Mouse (Mus musculus) gastrocnemius, postnatal 36 days (tissue): ENCODE data around the gene Psmg3. TPM values are rescaled to one million over a fixed set of nuclear protein-coding genes. Genes with fewer than 3 reads are reported as not detected.

Experiments
- DNase-seq, 2 experiments: peaks; one replicate each; pipeline ENCODE4 v3.0.0; 2022
- intact Hi-C: fragments of 180-260 bp; cut with DNase I; formaldehyde crosslinking; loops from one replicate; pipeline ENCODE4 v1.15.1; 2025
- total RNA-seq, 2 experiments: library from RNA; stranded (reverse); gene quantifications; 2 replicates each; pipeline ENCODE4 v1.2.3; 2021

Gene Psmg3
- total RNA-seq, 2 experiments from 2014 or later: 6.7 to 8.7 TPM

DNA sequence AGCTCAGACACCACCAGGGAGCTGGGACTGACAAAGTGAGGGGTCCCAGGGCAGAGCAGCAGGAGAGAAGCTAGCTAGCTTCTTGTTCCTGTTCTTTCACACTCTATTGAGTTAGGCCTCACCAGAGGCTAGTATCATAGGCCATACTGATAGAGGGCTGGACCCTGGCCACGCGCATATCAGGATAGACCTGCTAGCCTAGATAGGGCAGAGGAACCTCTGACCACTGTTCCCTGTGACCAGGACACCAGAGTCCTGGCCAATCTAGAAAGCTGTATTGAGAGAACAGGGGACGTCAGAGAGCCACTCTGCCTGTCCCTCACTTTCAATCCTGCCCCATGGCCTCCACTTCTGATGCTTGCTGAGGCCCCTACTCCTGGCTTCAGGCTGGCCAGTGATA is 8.6 kb downstream of the Psmg3 start:
- intact Hi-C loops: loop anchor here (5.0 kb wide), 1 partner anchor 36 kb away; no protein-coding TSS in a partner anchor
- DNase-seq: no peak

DNA sequence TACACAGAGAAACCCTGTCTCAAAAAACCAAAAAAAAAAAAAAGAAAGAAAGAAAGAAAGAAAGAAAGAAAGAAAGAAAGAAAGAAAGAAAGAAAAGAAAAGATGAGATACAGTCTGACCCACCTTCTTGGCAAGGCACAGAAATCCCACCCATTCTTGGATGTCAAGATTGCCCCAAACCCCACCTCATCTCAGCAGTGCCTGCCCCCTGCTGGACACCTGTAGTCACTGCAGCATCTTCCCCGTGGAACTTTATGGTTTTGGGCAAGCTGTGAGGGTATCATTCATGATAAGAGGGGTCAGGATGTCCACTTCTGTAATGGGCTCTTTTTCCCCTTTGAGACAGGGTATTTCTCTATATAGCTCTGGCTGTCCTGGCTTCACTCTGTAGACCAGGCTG is 9.4 kb downstream of the Psmg3 start:
- no peak for DNase-seq
- intact Hi-C loops: loop anchor here (5.0 kb wide), 1 partner anchor 35 kb away; no protein-coding TSS in a partner anchor

DNA sequence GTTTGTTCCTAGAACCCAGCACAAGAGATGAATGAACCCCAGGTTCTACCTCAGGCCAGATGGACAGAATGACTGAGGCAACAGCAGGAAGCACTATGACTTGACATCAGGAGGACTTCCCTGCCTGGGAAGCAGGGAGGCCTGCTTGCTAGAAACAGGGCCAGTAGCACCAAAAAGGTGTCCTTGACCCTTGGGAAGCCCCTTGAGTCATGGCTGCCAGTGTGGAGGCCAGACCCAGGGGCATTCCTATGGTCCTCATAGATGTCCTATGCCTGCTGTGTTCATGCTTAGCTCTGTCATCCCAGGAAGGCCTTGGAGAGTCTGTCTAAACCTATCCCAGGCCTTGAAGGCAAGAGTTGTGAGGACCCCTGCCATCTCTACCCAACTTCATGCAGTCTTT is 10.2 kb downstream of the Psmg3 start:
- no peak for DNase-seq
- intact Hi-C loops: loop anchor here (5.0 kb wide), 1 partner anchor 34 kb away; no protein-coding TSS in a partner anchor

- DNase-seq: no peak
- intact Hi-C loops: loop anchor here (5.0 kb wide), 1 partner anchor 34 kb away; no protein-coding TSS in a partner anchor
Observed at GRCm38 (mm10) chr5:139815964-139816363, 10.7 kb downstream of the Psmg3 start.

- intact Hi-C loops: no loop called here
- no peak for DNase-seq
Observed at GRCm38 (mm10) chr5:139813963-139814381, 12.7 kb downstream of the Psmg3 start.

DNA sequence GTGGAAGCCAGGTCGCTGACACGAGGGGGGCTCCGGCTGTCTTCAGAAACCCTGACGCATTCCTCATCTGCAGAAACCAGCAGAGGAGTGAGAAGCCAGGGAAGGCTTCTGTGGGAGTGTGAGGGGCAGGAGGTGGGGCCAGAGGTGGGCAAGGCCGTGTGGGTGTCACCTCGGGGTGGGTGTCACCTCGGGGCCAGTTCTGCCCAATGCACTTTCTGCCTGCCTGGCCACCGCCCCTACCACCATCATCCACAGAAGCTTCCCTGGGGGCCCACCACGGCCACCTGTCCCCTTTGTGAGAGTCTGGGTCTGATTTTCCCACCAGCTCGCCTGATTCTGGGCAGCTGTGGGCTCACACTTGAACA is 13.6 kb downstream of the Psmg3 start:
- no peak for DNase-seq
- intact Hi-C loops: no loop called here

DNA sequence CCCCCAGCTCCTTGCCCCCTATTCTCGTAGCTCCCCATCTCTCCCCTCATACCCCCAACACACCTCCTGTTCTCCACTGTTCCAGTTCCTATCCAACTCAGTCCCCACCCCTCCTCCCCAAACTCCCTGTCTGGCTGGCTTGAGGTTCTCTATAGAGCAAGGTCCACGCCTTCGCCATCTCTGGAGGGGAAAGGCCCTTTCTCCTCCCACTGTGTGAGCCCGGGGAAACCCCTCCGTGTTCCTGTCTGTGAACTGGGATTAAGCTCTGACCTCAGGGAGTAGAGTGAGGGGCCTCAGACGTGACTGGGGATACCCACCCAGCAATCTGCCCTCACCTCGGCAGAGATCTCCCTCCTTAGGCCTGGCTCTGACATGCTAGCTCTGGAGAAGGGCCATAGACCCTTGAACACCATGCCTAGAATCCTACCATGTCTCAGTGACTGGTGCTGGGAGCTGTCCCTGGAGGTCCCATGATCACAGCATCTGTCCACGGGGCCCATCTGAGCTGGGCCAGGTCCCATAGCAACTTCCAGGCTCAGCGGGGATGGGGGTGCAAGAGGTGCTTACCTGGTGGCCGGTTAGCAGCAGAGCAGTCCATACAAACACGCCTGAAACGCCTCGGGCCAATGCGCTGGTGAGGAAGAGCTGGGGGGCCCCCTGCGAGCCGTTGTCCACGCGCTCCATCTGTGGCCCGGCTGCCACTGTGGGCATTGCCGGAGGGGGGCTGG is 14.1 kb downstream of the Psmg3 start:
- intact Hi-C loops: no loop called here

DNA sequence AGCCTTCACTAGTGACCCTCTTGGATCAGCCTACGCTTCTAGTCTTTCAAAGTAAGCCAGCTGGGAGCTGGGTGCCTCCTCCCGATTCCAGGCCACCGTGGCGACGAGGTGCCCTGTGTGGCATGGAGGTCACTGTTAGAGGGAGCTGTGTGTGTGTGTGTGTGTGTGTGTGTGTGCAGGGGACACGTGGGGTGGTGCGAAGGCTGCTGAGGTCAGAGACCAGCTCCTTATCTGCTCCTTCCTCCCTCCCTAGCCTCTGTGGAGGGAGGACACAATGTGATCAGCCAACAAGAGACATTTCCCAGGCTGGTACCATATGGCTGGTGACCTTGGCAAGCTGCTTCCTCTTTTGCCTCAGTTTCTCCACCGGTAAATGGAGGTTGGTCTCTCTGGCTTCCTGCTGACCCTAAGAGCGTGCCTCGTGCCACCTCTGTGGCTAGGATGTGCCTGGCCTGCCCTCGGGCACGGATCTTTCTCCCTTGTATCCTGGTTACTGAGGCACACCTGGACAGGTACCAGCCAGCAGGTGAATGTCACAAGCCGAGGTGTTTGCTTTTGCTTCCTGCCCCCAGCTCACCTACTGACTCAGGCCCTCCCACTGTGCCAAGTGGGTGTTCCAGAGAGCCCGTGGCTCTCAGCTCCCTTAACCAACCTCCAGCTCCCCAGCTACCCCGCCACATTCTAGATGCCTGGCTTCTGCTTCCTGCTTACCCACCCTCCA is 14.8 kb downstream of the Psmg3 start:
- intact Hi-C loops: no loop called here
- no peak for DNase-seq

More for the DNA sequence above, 14.1 kb downstream of the Psmg3 start:
- no peak for DNase-seq

DNA sequence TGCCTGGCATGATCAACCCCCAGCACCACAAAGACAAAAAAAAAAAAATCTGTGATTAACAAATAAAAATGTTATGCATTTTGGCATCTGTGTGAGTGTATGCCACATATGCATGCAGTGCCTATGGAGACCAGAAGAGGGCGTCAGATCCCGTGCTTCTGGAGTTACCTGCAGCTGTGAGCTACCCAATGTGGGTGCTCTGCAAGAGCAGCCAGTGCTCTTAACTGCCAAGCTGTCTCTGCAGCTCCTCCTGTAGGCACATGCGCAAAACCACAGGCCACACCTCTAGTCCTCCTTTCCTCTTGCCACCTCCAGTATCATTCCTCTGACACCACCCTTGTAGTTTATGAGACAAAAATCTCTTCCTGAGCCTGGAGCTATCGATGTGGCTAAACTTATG is 17.3 kb downstream of the Psmg3 start:
- intact Hi-C loops: no loop called here
- no peak for DNase-seq

DNA sequence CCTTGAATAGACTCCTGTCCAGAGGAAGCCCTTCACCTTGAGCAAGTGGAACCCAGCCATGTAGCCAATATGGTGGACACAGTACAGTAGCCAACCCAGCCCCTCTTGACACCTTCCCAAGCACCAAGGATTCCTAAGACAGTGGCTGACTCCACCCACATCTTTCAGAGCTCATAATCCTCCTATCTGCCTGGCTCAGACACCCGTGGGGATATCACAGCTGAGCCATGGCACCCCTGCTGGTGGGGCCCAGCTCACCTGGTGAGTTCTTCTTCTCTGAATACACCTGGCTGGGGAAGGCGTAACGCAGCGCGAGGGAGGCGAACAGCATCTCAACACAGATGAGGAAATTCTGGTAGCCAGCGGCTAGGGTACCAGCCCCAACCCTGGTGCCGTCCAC is 20.8 kb downstream of the Psmg3 start:
- no peak for DNase-seq
- intact Hi-C loops: no loop called here

DNA sequence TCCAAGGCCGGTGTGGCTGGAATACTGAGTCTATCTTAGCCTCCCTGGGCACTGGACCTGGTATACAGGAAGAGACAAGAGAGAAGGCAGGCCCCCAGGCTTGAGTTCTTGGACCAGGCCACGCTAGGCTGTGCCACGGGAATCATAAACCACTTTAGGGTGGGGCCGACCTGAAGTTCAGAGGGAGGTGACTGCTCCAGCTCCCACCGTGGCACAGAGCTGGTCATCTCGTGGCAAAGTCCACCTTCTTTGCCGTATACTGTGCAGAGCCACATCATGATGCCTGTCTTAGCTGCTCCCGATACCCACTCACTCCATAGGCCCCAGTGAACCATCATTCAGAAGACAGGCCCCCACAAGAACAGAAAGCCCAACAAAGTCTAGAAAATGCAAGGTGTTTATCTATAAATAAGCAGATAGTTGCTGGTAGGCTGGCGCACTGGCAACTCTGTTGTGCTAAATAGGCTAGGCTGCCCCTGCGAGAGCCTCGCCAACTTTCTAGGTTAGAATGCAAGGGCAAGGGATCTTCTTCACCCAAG is 22.0 kb downstream of the Psmg3 start:
- intact Hi-C loops: no loop called here
- DNase-seq: no peak

DNA sequence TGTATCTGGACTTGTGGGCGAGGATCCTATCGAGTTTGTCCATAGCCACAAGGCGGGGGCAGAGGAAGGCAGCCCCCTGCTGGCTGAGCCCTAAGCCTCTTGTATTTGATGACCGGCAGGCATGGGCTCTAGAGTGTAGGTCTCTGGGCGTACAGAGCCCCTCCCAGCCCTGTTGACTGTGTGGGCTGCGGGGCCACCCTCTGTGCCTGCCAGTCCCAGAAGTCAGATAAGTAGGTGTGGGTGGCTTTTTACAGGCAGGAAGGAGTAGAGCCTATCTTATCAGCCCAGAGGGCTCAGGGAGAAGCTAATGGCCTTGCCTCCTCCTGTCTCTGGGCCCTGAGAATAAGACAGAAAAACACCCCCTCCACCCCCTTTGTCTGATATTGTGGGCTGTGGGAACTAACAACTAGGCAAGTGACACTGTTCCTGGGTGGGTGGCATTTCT is 22.6 kb downstream of the Psmg3 start:
- intact Hi-C loops: no loop called here
- DNase-seq: no peak

GRCm38 (mm10) chr5:139803601-139804102 is 23.0 kb downstream of the Psmg3 start:
- intact Hi-C loops: no loop called here
- DNase-seq: no peak

GRCm38 (mm10) chr5:139803165-139803564 is 23.5 kb downstream of the Psmg3 start:
- intact Hi-C loops: no loop called here

DNA sequence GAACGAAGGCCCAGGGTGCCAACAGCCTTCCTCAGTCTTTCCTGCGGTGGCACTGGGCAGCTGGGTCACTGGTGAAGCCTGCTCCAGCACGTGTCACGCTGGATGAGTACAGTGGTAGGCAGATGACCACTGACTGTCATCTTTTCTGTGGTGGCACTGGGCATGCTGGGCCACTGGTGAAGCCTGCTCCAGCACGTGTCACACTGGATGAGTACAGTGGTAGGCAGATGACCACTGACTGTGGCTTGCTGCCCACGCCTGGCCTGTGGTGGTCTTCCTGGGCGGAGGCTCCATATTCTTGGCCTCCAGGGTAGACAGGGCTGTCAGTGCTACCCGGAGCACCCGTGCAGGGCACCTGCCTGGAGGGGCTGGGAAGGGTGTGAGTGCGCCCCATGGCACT is 24.8 kb downstream of the Psmg3 start:
- no peak for DNase-seq
- intact Hi-C loops: no loop called here

More at GRCm38 (mm10) chr5:139803165-139803564, 23.5 kb downstream of the Psmg3 start:
- no peak for DNase-seq

DNA sequence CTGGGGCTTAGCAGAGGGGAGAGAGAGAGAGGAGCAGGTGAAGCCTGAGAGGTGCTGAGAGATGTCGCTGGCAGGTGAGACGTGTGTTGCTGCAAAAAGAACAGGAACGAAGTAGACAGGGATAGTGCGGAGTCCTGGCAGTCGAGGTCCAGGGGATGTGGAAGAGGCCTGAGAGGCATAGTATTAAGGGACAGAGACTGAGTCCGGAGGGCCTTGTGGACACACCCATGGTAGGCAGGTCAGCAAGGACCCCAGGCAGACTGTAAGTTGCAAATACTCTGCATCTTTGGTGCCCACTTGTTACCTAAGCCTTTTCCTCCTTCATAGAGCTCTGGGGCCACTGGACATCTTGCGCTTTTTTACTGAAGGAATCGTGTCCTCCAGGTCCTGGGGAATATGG is 25.5 kb downstream of the Psmg3 start:
- intact Hi-C loops: no loop called here
- no peak for DNase-seq

DNA sequence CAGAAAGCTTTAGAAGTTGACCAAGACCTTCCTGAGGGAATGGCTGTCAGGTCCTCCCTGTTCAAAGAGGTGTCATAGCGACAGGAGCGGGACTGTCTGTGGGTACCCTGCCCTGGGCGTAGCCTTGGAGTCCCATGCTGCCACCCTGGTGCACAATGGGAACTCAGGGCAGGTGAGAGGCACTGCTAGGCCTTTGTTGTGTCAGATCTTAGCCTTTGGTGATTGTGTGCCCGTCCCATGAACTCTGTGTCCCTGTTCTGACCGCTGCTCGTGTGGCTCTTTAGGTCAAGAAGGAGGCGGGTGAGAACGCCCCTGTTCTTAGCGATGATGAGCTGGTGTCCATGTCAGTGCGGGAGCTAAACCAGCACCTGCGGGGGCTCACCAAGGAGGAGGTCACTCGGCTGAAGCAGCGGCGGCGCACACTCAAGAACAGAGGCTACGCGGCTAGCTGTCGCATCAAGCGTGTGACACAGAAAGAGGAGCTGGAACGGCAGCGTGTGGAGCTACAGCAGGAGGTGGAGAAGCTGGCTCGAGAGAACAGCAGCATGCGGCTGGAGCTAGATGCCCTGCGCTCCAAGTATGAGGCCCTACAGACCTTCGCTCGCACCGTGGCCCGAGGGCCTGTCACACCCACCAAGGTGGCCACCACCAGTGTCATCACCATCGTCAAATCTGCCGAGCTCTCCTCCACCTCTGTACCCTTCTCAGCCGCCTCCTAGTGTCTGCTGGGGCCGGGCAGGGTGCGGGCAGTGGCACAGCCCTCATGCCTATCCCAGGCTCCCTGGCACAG is 26.7 kb downstream of the Psmg3 start:
- DNase-seq: no peak
- intact Hi-C loops: no loop called here

DNA sequence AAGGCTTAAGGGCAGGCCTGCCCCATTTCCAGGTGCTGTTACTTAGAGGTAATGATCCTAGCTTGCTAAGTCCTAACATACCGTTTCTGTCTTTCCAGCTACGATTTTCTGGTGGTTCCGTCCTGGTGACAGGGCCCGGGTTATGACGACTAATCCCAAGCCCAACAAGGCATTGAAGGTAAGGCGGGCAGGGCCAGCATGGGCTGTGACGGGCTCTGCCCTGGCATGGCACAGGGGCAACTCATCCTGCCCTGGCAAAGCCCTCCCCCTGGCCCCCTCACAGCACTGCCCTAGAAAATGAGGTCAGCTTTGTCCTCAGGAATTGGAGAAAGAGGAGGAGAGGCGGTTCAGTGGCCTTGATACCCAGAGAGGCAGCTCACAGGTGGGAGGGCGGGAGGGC is 27.6 kb downstream of the Psmg3 start:
- DNase-seq: no peak
- intact Hi-C loops: no loop called here

GRCm38 (mm10) chr5:139798168-139798900 is 28.4 kb downstream of the Psmg3 start:
- intact Hi-C loops: no loop called here
- DNase-seq: no peak
